Mouse (Mus musculus) brown adipose tissue, adult 24 weeks (tissue): ENCODE measurements around the gene Timm23. TPM values are rescaled to one million over a fixed set of nuclear protein-coding genes. Genes with fewer than 3 reads are reported as not detected.

Experiments used
- polyA plus RNA-seq: library from polyadenylated mRNA; stranded (reverse); fragments of >200 nt; gene quantifications from 2 replicates; pipeline ENCODE4 v1.2.4, GENCODE M21; 2012; ENCODE audit not compliant: missing spikeins, insufficient read depth, insufficient read length

Timm23 gene
- polyA plus RNA-seq, 1 experiment, result 326 TPM

Other genes with a start within 250 kb of the Timm23 start
- gene Galnt15, start 172.9 kb downstream of the Timm23 start, polyA plus RNA-seq, result 4.0 and 6.2 TPM in 2 replicates
- gene Oxnad1, start 116.5 kb downstream of the Timm23 start, polyA plus RNA-seq, result 88.6 and 102 TPM in 2 replicates
- 87.7 and 128 TPM in 2 replicates for gene Dph3, start 116.2 kb downstream of the Timm23 start, polyA plus RNA-seq
- not detected in 2 replicates for gene Msmb, start 59.9 kb downstream of the Timm23 start, polyA plus RNA-seq
- gene Ncoa4, start 42.0 kb downstream of the Timm23 start, polyA plus RNA-seq, result 117 and 123 TPM in 2 replicates
- gene Parg, start 51 bp upstream of the Timm23 start, polyA plus RNA-seq, result 14.4 and 20.3 TPM in 2 replicates
- gene Ogdhl, start 120.1 kb upstream of the Timm23 start, polyA plus RNA-seq, result 0.40 TPM in 1 of 2 replicates, not detected in the other
- not detected in 2 replicates for gene 1700024G13Rik, start 186.5 kb upstream of the Timm23 start, polyA plus RNA-seq